Mouse (Mus musculus): ENCODE data around the gene Nemf. TPM values are rescaled to one million over a fixed set of nuclear protein-coding genes. Genes with fewer than 3 reads are reported as not detected.
"Not testable (repeated sequence)": the region's sequence is repeated elsewhere in the genome, so short reads cannot be mapped to it uniquely, and the experiment has no call there.

Nemf gene
- polyA plus RNA-seq, 1 experiment from 2014 or later = 47.5 TPM

- H3K9me3 ChIP-seq (replicated peaks) = no peaks in the 10 kb centered on the region
- H3K4me1 ChIP-seq (replicated peaks) = peaks cover 37% of the 10 kb centered on the region
- WGBS (ENCODE audit: insufficient replicate concordance) = under 1% methylated on average over 24 of the region's 24 CpGs
- peaks cover 20% of the 10 kb centered on the region for H3K36me3 ChIP-seq
- H3K4me3 ChIP-seq (replicated peaks) = peak overlapping the region; percentile 93
- H3K27me3 ChIP-seq = no peaks in the 10 kb centered on the region
- DNase-seq (peak; percentile 69), ATAC-seq (ENCODE audit: low read depth) (peak; percentile 53)
- peak overlapping the region; percentile 94 for H3K4me2 ChIP-seq
- peak overlapping the region; percentile 99 for H3K9ac ChIP-seq
- peak overlapping the region; percentile 98 for H3K27ac ChIP-seq
These were observed 14.5 kb upstream of the Nemf start for GRCm38 (mm10) chr12:69371421-69371853.

- no peak for ATAC-seq (ENCODE audit: low read depth)
- peak overlapping the region; percentile 98 for H3K27ac ChIP-seq
These were observed 14.0 kb upstream of the Nemf start for GRCm38 (mm10) chr12:69370936-69371335.

DNA sequence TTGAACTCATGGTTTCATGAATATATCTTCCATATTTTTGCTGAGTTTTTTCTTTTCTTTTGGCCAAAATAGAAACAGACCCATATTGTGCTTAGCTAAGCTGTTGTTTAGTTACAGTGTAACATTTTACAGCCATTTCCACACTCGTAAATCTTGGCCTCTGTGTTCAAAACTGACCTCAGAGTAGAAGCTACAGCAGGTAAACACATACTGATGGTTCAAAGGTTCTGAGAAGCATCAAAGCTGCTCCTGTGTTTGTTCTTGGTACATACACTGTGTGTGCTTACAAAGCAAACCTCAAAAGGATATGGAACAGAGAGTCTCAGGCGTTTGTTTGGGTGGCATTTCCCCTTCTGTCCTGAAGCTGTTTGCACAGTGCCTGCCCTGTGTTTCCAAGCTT is 10.6 kb upstream of the Nemf start:
- no peak for ATAC-seq (ENCODE audit: low read depth)
- Histone ChIP-seq H3K36me3 (no peaks in the 10 kb centered on the region), H3K4me2 (no peak overlapping the region), H3K4me1 (replicated peaks) (peaks cover 42% of the 10 kb centered on the region), H3K9me3 (replicated peaks) (no peaks in the 10 kb centered on the region), H3K9ac (no peak overlapping the region), H3K27me3 (no peaks in the 10 kb centered on the region), H3K27ac (peak overlapping the region; percentile 41), H3K4me3 (replicated peaks) (no peak overlapping the region)
- DNase-seq = no peak
- 53% methylated on average over 2 of the region's 2 CpGs for WGBS (ENCODE audit: insufficient replicate concordance)

More at GRCm38 (mm10) chr12:69370936-69371335, 14.0 kb upstream of the Nemf start:
- Histone ChIP-seq H3K4me2 (peak overlapping the region; percentile 94), H3K27me3 (no peaks in the 10 kb centered on the region), H3K36me3 (peaks cover 17% of the 10 kb centered on the region), H3K4me3 (replicated peaks) (peak overlapping the region; percentile 93), H3K9ac (peak overlapping the region; percentile 99), H3K4me1 (replicated peaks) (peaks cover 35% of the 10 kb centered on the region), H3K9me3 (replicated peaks) (no peaks in the 10 kb centered on the region)
- WGBS (ENCODE audit: insufficient replicate concordance) = 7% methylated on average over 7 of the region's 7 CpGs
- DNase-seq = no peak

DNA sequence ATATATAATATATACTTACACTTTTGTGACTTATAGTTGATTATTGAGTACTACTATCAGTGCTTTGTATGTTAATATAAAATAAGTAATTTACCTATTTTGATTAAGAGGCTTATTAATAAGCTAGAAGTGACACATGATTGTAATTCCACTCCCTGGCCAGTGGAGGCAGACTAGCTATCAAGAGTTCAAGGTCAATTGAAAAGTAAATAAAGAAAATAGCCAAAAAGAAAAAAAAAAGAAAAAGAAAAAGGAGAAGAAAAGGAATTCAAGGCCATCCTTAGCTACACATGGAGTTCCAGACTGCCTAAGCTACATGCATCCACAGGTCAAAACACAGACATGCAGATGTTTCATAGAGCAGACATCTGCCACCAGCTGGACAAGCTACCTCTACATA is 9.5 kb upstream of the Nemf start:
- H3K4me1 ChIP-seq (replicated peaks) = peaks cover 51% of the 10 kb centered on the region
- no peak overlapping the region for H3K4me3 ChIP-seq (replicated peaks)
- no peak overlapping the region for H3K4me2 ChIP-seq
- DNase-seq (no peak), ATAC-seq (ENCODE audit: low read depth) (no peak)
- no peaks in the 10 kb centered on the region for H3K27me3 ChIP-seq
- H3K9ac ChIP-seq = no peak overlapping the region
- no peaks in the 10 kb centered on the region for H3K9me3 ChIP-seq (replicated peaks)
- no peak overlapping the region for H3K27ac ChIP-seq
- H3K36me3 ChIP-seq = no peaks in the 10 kb centered on the region

DNA sequence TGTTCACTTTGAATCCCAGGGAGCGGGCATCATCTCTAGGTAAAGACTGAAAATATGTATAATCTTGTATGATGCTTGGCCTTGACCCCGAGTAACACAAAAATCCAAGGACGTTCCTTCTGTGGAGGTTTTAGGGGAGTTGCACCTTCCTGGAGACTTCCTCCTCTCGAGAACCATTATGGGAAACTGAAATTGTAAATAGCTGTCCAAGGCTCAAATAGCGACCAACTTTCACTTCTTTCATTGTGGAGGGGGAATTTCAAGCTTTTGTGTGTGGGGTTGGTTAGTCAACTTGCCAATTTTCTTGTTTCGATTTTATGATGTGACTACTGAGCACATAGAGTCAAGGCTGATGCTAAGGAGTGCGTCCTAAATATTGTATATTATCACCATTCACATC is 8.8 kb upstream of the Nemf start:
- Histone ChIP-seq H3K4me3 (replicated peaks) (no peak overlapping the region), H3K27me3 (no peaks in the 10 kb centered on the region), H3K36me3 (no peaks in the 10 kb centered on the region), H3K4me2 (no peak overlapping the region), H3K27ac (no peak overlapping the region), H3K9me3 (replicated peaks) (no peaks in the 10 kb centered on the region), H3K4me1 (replicated peaks) (peaks cover 46% of the 10 kb centered on the region), H3K9ac (no peak overlapping the region)
- ATAC-seq (ENCODE audit: low read depth) = no peak
- WGBS (ENCODE audit: insufficient replicate concordance) = 73% methylated on average over 7 of the region's 7 CpGs
- no peak for DNase-seq

- peak overlapping the region; percentile 78 for H3K4me2 ChIP-seq
- H3K4me3 ChIP-seq (replicated peaks) = peak overlapping the region; percentile 59
- 3% methylated on average over 32 of the region's 32 CpGs for WGBS (ENCODE audit: insufficient replicate concordance)
- H3K9ac ChIP-seq = peak overlapping the region; percentile 70
- peak overlapping the region; percentile 90 for H3K27ac ChIP-seq
- H3K36me3 ChIP-seq = no peaks in the 10 kb centered on the region
- no peaks in the 10 kb centered on the region for H3K9me3 ChIP-seq (replicated peaks)
- peak; percentile 80 for DNase-seq
- peaks cover 42% of the 10 kb centered on the region for H3K4me1 ChIP-seq (replicated peaks)
- peak; percentile 57 for ATAC-seq (ENCODE audit: low read depth)
- H3K27me3 ChIP-seq = no peaks in the 10 kb centered on the region
These were observed 7.2 kb upstream of the Nemf start for GRCm38 (mm10) chr12:69363899-69364762.

DNA sequence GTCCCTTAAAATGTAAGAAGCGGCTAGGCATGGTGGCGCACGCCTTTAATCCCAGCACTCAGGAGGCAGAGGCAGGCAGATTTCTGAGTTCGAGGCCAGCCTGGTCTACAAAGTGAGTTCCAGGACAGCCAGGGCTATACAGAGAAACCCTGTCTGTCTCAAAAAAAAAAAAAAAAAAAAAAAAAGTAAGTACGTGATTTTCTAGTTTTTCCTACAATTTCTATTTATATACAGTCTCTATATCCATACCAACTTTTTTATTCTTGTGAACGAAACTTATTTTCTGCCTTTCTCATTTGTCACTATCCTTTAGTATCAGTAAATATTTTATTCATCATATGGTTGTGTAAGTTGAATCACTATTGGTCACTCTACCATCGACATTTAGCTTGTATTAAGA is 6.1 kb upstream of the Nemf start:
- WGBS (ENCODE audit: insufficient replicate concordance) = 82% methylated on average over 7 of the region's 7 CpGs
- DNase-seq; H3K27me3 ChIP-seq; H3K9ac ChIP-seq; H3K9me3 ChIP-seq (replicated peaks); ATAC-seq (ENCODE audit: low read depth); H3K36me3 ChIP-seq; H3K4me3 ChIP-seq (replicated peaks): not testable (repeated sequence)
- peak overlapping the region; percentile 95 for H3K27ac ChIP-seq
- peak overlapping the region; percentile 82 for H3K4me2 ChIP-seq
- H3K4me1 ChIP-seq (replicated peaks) = peaks cover 42% of the 10 kb centered on the region

DNA sequence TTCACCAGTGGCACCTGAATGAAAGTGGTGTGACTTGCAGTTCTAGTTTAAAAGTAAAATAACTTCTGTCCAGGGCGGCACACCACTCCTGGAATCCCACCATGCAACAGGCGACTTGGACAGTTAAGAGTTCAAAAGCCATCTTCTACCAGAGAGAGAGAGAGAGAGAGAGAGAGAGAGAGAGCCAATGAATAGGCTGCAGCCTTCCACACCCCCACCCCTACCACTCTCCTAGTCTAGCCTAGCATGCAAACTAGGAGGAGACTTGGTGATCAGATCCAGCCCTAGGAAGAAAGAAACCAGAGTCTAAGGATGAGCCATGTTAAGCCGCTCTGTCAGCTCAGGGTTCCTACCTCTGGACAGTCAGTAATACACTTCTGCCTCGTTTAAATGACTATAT is 5.4 kb upstream of the Nemf start:
- Histone ChIP-seq H3K9me3 (replicated peaks) (no peaks in the 10 kb centered on the region), H3K9ac (peak overlapping the region; percentile 75), H3K4me1 (replicated peaks) (peaks cover 45% of the 10 kb centered on the region), H3K27me3 (no peaks in the 10 kb centered on the region), H3K36me3 (no peaks in the 10 kb centered on the region), H3K27ac (peak overlapping the region; percentile 95), H3K4me3 (replicated peaks) (peak overlapping the region; percentile 64), H3K4me2 (peak overlapping the region; percentile 82)
- DNase-seq (peak; percentile 61), ATAC-seq (ENCODE audit: low read depth) (peak; percentile 8; the same call in 1 of the 2 replicates)
- WGBS (ENCODE audit: insufficient replicate concordance) = 26% methylated on average over 4 of the region's 4 CpGs

- Histone ChIP-seq H3K4me1 (replicated peaks) (peaks cover 46% of the 10 kb centered on the region), H3K4me3 (replicated peaks) (peak overlapping the region; percentile 64), H3K36me3 (no peaks in the 10 kb centered on the region), H3K27me3 (no peaks in the 10 kb centered on the region), H3K9ac (peak overlapping the region; percentile 75), H3K9me3 (replicated peaks) (no peaks in the 10 kb centered on the region), H3K27ac (peak overlapping the region; percentile 95), H3K4me2 (peak overlapping the region; percentile 82)
- DNase-seq (no peak), ATAC-seq (ENCODE audit: low read depth) (no peak)
- WGBS (ENCODE audit: insufficient replicate concordance) = 2% methylated on average over 10 of the region's 10 CpGs
These were observed 5.0 kb upstream of the Nemf start for GRCm38 (mm10) chr12:69361919-69362318.

DNA sequence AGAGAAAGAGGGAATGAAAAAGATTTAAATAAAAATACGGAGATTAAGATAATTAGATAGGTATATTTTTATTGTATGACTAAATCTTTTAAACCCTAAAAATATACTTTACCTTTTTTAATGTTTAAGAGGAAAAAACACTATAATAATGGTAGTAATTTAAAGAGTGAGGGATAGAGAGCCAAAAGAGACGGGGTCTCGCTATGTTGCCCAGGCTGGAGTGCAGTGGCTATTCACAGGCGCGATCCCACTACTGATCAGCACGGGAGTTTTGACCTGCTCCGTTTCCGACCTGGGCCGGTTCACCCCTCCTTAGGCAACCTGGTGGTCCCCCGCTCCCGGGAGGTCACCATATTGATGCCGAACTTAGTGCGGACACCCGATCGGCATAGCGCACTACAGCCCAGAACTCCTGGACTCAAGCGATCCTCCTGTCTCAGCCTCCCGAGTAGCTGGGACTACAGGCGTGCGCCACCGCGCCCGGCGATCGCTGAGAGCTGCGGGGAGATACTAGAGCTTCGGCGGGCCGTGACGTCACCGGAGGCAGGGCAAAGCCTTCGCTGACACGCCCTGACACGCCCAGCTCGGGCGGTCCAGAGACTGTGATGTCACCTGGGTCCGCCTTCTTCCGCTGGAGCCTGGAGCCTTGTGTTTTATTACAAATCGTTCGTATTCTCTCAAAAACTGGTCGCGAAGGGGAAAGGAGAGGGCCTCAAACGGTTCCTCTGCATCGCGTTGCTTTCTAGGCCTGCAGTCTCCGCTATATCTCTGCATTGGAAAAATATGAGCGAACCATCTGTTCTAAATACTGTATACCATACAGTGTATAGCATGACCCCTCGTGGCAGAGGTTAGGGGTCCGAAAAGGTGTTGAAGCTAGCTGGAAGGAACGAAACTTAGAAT is 4.3 kb upstream of the Nemf start:
- under 1% methylated on average over 40 of the region's 50 CpGs for WGBS (ENCODE audit: insufficient replicate concordance)
- peak overlapping the region; percentile 75 for H3K9ac ChIP-seq
- peak; percentile 89 for ATAC-seq (ENCODE audit: low read depth)

GRCm38 (mm10) chr12:69360655-69360996 is 3.7 kb upstream of the Nemf start:
- no peak overlapping the region for H3K9ac ChIP-seq
- peak overlapping the region; percentile 59; the same call in 1 of the 2 replicates for H3K27ac ChIP-seq
- H3K36me3 ChIP-seq = no peaks in the 10 kb centered on the region
- no peak overlapping the region for H3K4me3 ChIP-seq (replicated peaks)
- H3K4me2 ChIP-seq = no peak overlapping the region
- DNase-seq = peak; percentile 65
- 13% methylated on average over 5 of the region's 5 CpGs for whole genome bisulfite sequencing (ENCODE audit: insufficient replicate concordance)
- H3K4me1 ChIP-seq (replicated peaks) = peaks cover 41% of the 10 kb centered on the region
- H3K9me3 ChIP-seq (replicated peaks) = no peaks in the 10 kb centered on the region
- no peaks in the 10 kb centered on the region for H3K27me3 ChIP-seq
- no peak for ATAC-seq (ENCODE audit: low read depth)

More for the DNA sequence above, 4.3 kb upstream of the Nemf start:
- peak overlapping the region; percentile 82 for H3K4me2 ChIP-seq
- H3K9me3 ChIP-seq (replicated peaks); H3K36me3 ChIP-seq; H3K27me3 ChIP-seq: not testable (repeated sequence)
- peaks cover 43% of the 10 kb centered on the region for H3K4me1 ChIP-seq (replicated peaks)
- peak overlapping the region; percentile 64 for H3K4me3 ChIP-seq (replicated peaks)
- peak; percentile 99 for DNase-seq
- peak overlapping the region; percentile 95 for H3K27ac ChIP-seq

All from liver, embryonic 13.5 days (tissue).